ENCODE assay signal across 28 mouse cellular contexts in genomic region chr11:6670826-6671225, GRCm38 (mm10). TPM values are rescaled to one million over a fixed set of nuclear protein-coding genes. Genes with fewer than 3 reads are reported as not detected.
"Had no signal": no experiment of that assay in that cellular context is flagged by ENCODE, and none has a peak within 500 bp of the region (broad histone marks: within the 10 kb centered on the region; RNA-seq: fewer than 3 reads in every experiment).

No protein-coding gene starts in this region.

- H3K9ac ChIP-seq: intestine, embryonic 15.5 days; liver, embryonic 13.5 days; midbrain, embryonic 12.5 days; midbrain, embryonic 15.5 days; neural tube, embryonic 12.5 days; neural tube, embryonic 15.5 days; stomach, embryonic 15.5 days had no signal

- ATAC-seq: hindbrain, embryonic 16.5 days; intestine, embryonic 15.5 days; midbrain, embryonic 15.5 days had no signal

- DNase-seq: layer of hippocampus, adult 9-11 months; layer of hippocampus, postnatal 36 days; liver, embryonic 13.5 days; lung, adult 2 months; lung, postnatal 14 days; lung, postnatal 4 days; right cerebral cortex, postnatal 25 days; spleen, adult 18-20 months; thymus, postnatal 25 days had no signal

- H3K27ac ChIP-seq: intestine, embryonic 15.5 days; kidney, postnatal 0 days; left cerebral cortex, adult 2 months; liver, embryonic 13.5 days; midbrain, embryonic 12.5 days; midbrain, embryonic 15.5 days; neural tube, embryonic 12.5 days; neural tube, embryonic 15.5 days; stomach, embryonic 15.5 days had no signal

- H3K27me3 ChIP-seq: intestine, embryonic 15.5 days; liver, embryonic 13.5 days; midbrain, embryonic 12.5 days; midbrain, embryonic 15.5 days; neural tube, embryonic 12.5 days; neural tube, embryonic 15.5 days; stomach, embryonic 15.5 days had no signal

- H3K4me3 ChIP-seq: intestine, embryonic 15.5 days; left cerebral cortex, adult 2 months; liver, embryonic 13.5 days; midbrain, embryonic 12.5 days; midbrain, embryonic 15.5 days; neural tube, embryonic 12.5 days; neural tube, embryonic 15.5 days; stomach, embryonic 15.5 days had no signal

- H3K36me3 ChIP-seq: intestine, embryonic 15.5 days; liver, embryonic 13.5 days; midbrain, embryonic 12.5 days; midbrain, embryonic 15.5 days; neural tube, embryonic 12.5 days; neural tube, embryonic 15.5 days; stomach, embryonic 15.5 days had no signal

- H3K4me1 ChIP-seq: intestine, embryonic 15.5 days; liver, embryonic 13.5 days; midbrain, embryonic 12.5 days; midbrain, embryonic 15.5 days; neural tube, embryonic 12.5 days; neural tube, embryonic 15.5 days; stomach, embryonic 15.5 days had no signal

- H3K9me3 ChIP-seq: intestine, embryonic 15.5 days; liver, embryonic 13.5 days; midbrain, embryonic 12.5 days; midbrain, embryonic 15.5 days; neural tube, embryonic 12.5 days; neural tube, embryonic 15.5 days; stomach, embryonic 15.5 days had no signal

- H3K4me2 ChIP-seq: intestine, embryonic 15.5 days; liver, embryonic 13.5 days; midbrain, embryonic 12.5 days; midbrain, embryonic 15.5 days; neural tube, embryonic 12.5 days; neural tube, embryonic 15.5 days; stomach, embryonic 15.5 days had no signal

RNA-seq across cellular contexts. Expression of gene Ramp3, which starts 12.5 kb away (rescaled TPM):
- total RNA-seq: megakaryocyte progenitor cell, adult 5-6 weeks; megakaryocyte-erythroid progenitor cell, adult 5-6 weeks had no signal
- polyA plus RNA-seq: liver, embryonic 13.5 days had no signal

RNA-seq across cellular contexts. Expression of gene Wap, which starts 32.4 kb away (rescaled TPM):
- total RNA-seq: layer of hippocampus, adult 18-20 months; layer of hippocampus, postnatal 36 days; left cerebral cortex, adult 2 months; left cerebral cortex, postnatal 10 days; left cerebral cortex, postnatal 36 days; liver, adult 2 months; megakaryocyte progenitor cell, adult 5-6 weeks; megakaryocyte-erythroid progenitor cell, adult 5-6 weeks had no signal
- polyA plus RNA-seq: hindbrain, embryonic 16.5 days; intestine, embryonic 15.5 days; kidney, postnatal 0 days; limb, embryonic 11.5 days; limb, embryonic 14.5 days; liver, adult 2 months; liver, embryonic 13.5 days; liver, embryonic 16.5 days; lung, adult 2 months; lung, embryonic 16.5 days; midbrain, embryonic 12.5 days; midbrain, embryonic 15.5 days; neural tube, embryonic 12.5 days; neural tube, embryonic 15.5 days; stomach, embryonic 15.5 days had no signal
